Mouse (Mus musculus): ENCODE measurements at regions not wholly inside any gene's neighbourhood (a gene's known extent, or its start where the extent isn't known, plus 50 kb on each side); places are given as distances from the start of the nearest gene placed in this dataset.

- Histone ChIP-seq H3K4me2 (replicated peaks; ENCODE audit: low read depth) (no peak overlapping the region), H3K36me3 (ENCODE audit: control insufficient read depth, insufficient read depth) (no peaks in the 10 kb centered on the region), H3K27ac (ENCODE audit: low read depth, low read length) (no peak overlapping the region), H3K9ac (ENCODE audit: low read depth, low read length) (no peak overlapping the region), H3K4me1 (replicated peaks; ENCODE audit: control insufficient read depth, insufficient read depth, low read length) (no peaks in the 10 kb centered on the region), H3K4me3 (ENCODE audit: low read depth, low read length) (no peak overlapping the region), H3K27me3 (replicated peaks; ENCODE audit: control insufficient read depth, insufficient read depth, low read length) (no peaks in the 10 kb centered on the region), H3K9me3 (ENCODE audit: control insufficient read depth) (no peaks in the 10 kb centered on the region)
- TF ChIP-seq CTCF (IDR thresholded peaks at IDR 0.05; ENCODE audit: low read depth), result no peak
- 82% methylated on average over 4 of the region's 4 CpGs for WGBS
- no peak for ATAC-seq
Observed at GRCm38 (mm10) chr10:17434098-17434497, 288.9 kb upstream of the Cited2 start.

- H3K9me3 ChIP-seq (ENCODE audit: control insufficient read depth), result no peaks in the 10 kb centered on the region
- 72% methylated on average over 4 of the region's 4 CpGs for WGBS
- TF ChIP-seq CTCF (IDR thresholded peaks at IDR 0.05; ENCODE audit: low read depth), result no peak
- no peak overlapping the region for H3K4me3 ChIP-seq (ENCODE audit: low read depth, low read length)
- H3K27me3 ChIP-seq (replicated peaks; ENCODE audit: control insufficient read depth, insufficient read depth, low read length), result no peaks in the 10 kb centered on the region
- H3K27ac ChIP-seq (ENCODE audit: low read depth, low read length), result no peak overlapping the region
- ATAC-seq, result no peak
- H3K36me3 ChIP-seq (ENCODE audit: control insufficient read depth, insufficient read depth), result no peaks in the 10 kb centered on the region
- H3K9ac ChIP-seq (ENCODE audit: low read depth, low read length), result no peak overlapping the region
- no peak overlapping the region for H3K4me2 ChIP-seq (replicated peaks; ENCODE audit: low read depth)
- H3K4me1 ChIP-seq (replicated peaks; ENCODE audit: control insufficient read depth, insufficient read depth, low read length), result no peaks in the 10 kb centered on the region
Observed at GRCm38 (mm10) chr10:17450240-17450639, 272.8 kb upstream of the Cited2 start.

- H3K4me3 ChIP-seq (ENCODE audit: low read depth, low read length), result no peak overlapping the region
Observed at GRCm38 (mm10) chr10:17470880-17471279, 252.1 kb upstream of the Cited2 start.

GRCm38 (mm10) chr10:17472536-17472935 is 250.5 kb upstream of the Cited2 start:
- no peaks in the 10 kb centered on the region for H3K9me3 ChIP-seq (ENCODE audit: control insufficient read depth)
- no peak overlapping the region for H3K4me3 ChIP-seq (ENCODE audit: low read depth, low read length)
- no peaks in the 10 kb centered on the region for H3K4me1 ChIP-seq (replicated peaks; ENCODE audit: control insufficient read depth, insufficient read depth, low read length)
- no peak overlapping the region for H3K4me2 ChIP-seq (replicated peaks; ENCODE audit: low read depth)
- no peak overlapping the region for H3K27ac ChIP-seq (ENCODE audit: low read depth, low read length)
- 68% methylated on average over 5 of the region's 5 CpGs for WGBS
- TF ChIP-seq CTCF (IDR thresholded peaks at IDR 0.05; ENCODE audit: low read depth), result no peak
- no peak overlapping the region for H3K9ac ChIP-seq (ENCODE audit: low read depth, low read length)
- no peak for ATAC-seq
- H3K27me3 ChIP-seq (replicated peaks; ENCODE audit: control insufficient read depth, insufficient read depth, low read length), result no peaks in the 10 kb centered on the region
- no peaks in the 10 kb centered on the region for H3K36me3 ChIP-seq (ENCODE audit: control insufficient read depth, insufficient read depth)

More at GRCm38 (mm10) chr10:17470880-17471279, 252.1 kb upstream of the Cited2 start:
- Histone ChIP-seq H3K4me2 (replicated peaks; ENCODE audit: low read depth) (no peak overlapping the region), H3K36me3 (ENCODE audit: control insufficient read depth, insufficient read depth) (no peaks in the 10 kb centered on the region), H3K9me3 (ENCODE audit: control insufficient read depth) (no peaks in the 10 kb centered on the region), H3K27me3 (replicated peaks; ENCODE audit: control insufficient read depth, insufficient read depth, low read length) (no peaks in the 10 kb centered on the region), H3K27ac (ENCODE audit: low read depth, low read length) (no peak overlapping the region), H3K9ac (ENCODE audit: low read depth, low read length) (no peak overlapping the region), H3K4me1 (replicated peaks; ENCODE audit: control insufficient read depth, insufficient read depth, low read length) (no peaks in the 10 kb centered on the region)
- no peak for TF ChIP-seq CTCF (IDR thresholded peaks at IDR 0.05; ENCODE audit: low read depth)
- WGBS, result 41% methylated on average over 4 of the region's 4 CpGs
- ATAC-seq, result peak; percentile 95

GRCm38 (mm10) chr10:17475976-17476375 is 247.0 kb upstream of the Cited2 start:
- 94% methylated on average over 3 of the region's 3 CpGs for WGBS
- no peak for ATAC-seq
- no peak for TF ChIP-seq CTCF (IDR thresholded peaks at IDR 0.05; ENCODE audit: low read depth)

GRCm38 (mm10) chr10:17476720-17477119 is 246.3 kb upstream of the Cited2 start:
- Histone ChIP-seq H3K36me3 (ENCODE audit: control insufficient read depth, insufficient read depth) (no peaks in the 10 kb centered on the region), H3K27ac (ENCODE audit: low read depth, low read length) (no peak overlapping the region), H3K4me3 (ENCODE audit: low read depth, low read length) (no peak overlapping the region), H3K4me1 (replicated peaks; ENCODE audit: control insufficient read depth, insufficient read depth, low read length) (no peaks in the 10 kb centered on the region), H3K27me3 (replicated peaks; ENCODE audit: control insufficient read depth, insufficient read depth, low read length) (no peaks in the 10 kb centered on the region), H3K9ac (ENCODE audit: low read depth, low read length) (no peak overlapping the region), H3K9me3 (ENCODE audit: control insufficient read depth) (no peaks in the 10 kb centered on the region), H3K4me2 (replicated peaks; ENCODE audit: low read depth) (no peak overlapping the region)
- no peak for TF ChIP-seq CTCF (IDR thresholded peaks at IDR 0.05; ENCODE audit: low read depth)
- 85% methylated on average over 6 of the region's 6 CpGs for WGBS
- no peak for ATAC-seq

More at GRCm38 (mm10) chr10:17475976-17476375, 247.0 kb upstream of the Cited2 start:
- H3K27ac ChIP-seq (ENCODE audit: low read depth, low read length), result no peak overlapping the region
- H3K4me2 ChIP-seq (replicated peaks; ENCODE audit: low read depth), result no peak overlapping the region
- H3K36me3 ChIP-seq (ENCODE audit: control insufficient read depth, insufficient read depth), result no peaks in the 10 kb centered on the region
- H3K9me3 ChIP-seq (ENCODE audit: control insufficient read depth), result no peaks in the 10 kb centered on the region
- H3K4me1 ChIP-seq (replicated peaks; ENCODE audit: control insufficient read depth, insufficient read depth, low read length), result no peaks in the 10 kb centered on the region
- H3K4me3 ChIP-seq (ENCODE audit: low read depth, low read length), result no peak overlapping the region
- H3K9ac ChIP-seq (ENCODE audit: low read depth, low read length), result no peak overlapping the region
- H3K27me3 ChIP-seq (replicated peaks; ENCODE audit: control insufficient read depth, insufficient read depth, low read length), result no peaks in the 10 kb centered on the region
